Mouse (Mus musculus) embryonic facial prominence, embryonic 13.5 days (tissue): ENCODE data around the gene Ucn2. TPM values are rescaled to one million over a fixed set of nuclear protein-coding genes. Genes with fewer than 3 reads are reported as not detected.

Source experiments
- microRNA counts: library from miRNA; unstranded; fragments of <30 nt; microRNA quantifications from one replicate; lab custom pipeline; 2016
- microRNA-seq: library from miRNA; unstranded; fragments of <30 nt; microRNA quantifications from one replicate; pipeline ENCODE4, GENCODE M21; 2016
- polyA plus RNA-seq: library from polyadenylated mRNA; unstranded; fragments of >200 nt; fragmentation: Nextera tagmentation; extraction: Ambion mirVana; gene quantifications from 2 replicates; pipeline ENCODE4 v1.2.1, GENCODE M21; 2015

Gene Ucn2
- polyA plus RNA-seq, 1 experiment from 2014 or later = 0.83 TPM

MicroRNAs encoded within 50 kb of the gene (microRNA counts, 519-probe panel; counts per million panel counts)
- 236 counts per million, percentile 44 among the panel's probes with 10 or more counts for microRNA mmu-miR-711 (lab: Ali Mortazavi, UCI)

Small RNA genes within 50 kb of the gene (microRNA-seq; reads per million reads assigned to microRNA genes)
- gene Mir711 = not detected

Other genes with a start within 250 kb of the Ucn2 start
- 127 and 144 TPM in 2 replicates for gene Ip6k2, start 202.2 kb upstream of the Ucn2 start, polyA plus RNA-seq
- gene Nckipsd, start 177.6 kb upstream of the Ucn2 start, polyA plus RNA-seq = 19.0 and 21.5 TPM in 2 replicates
- gene Celsr3, start 159.7 kb upstream of the Ucn2 start, polyA plus RNA-seq = 0.51 and 0.56 TPM in 2 replicates
- 20.4 and 22.7 TPM in 2 replicates for gene Slc26a6, start 132.7 kb upstream of the Ucn2 start, polyA plus RNA-seq
- not detected in 2 replicates for gene Tmem89, start 71.4 kb upstream of the Ucn2 start, polyA plus RNA-seq
- gene Uqcrc1, start 49.4 kb upstream of the Ucn2 start, polyA plus RNA-seq = 422 and 457 TPM in 2 replicates
- 24.6 and 26.0 TPM in 2 replicates for gene Col7a1, start 32.4 kb upstream of the Ucn2 start, polyA plus RNA-seq
- gene Pfkfb4, start 5.8 kb downstream of the Ucn2 start, polyA plus RNA-seq = 17.1 and 19.0 TPM in 2 replicates
- 65.4 and 76.0 TPM in 2 replicates for gene Shisa5, start 52.6 kb downstream of the Ucn2 start, polyA plus RNA-seq
- 13.3 and 13.7 TPM in 2 replicates for gene Trex1, start 73.7 kb downstream of the Ucn2 start, polyA plus RNA-seq
- gene Atrip, start 88.1 kb downstream of the Ucn2 start, polyA plus RNA-seq = 26.8 and 29.6 TPM in 2 replicates
- gene Ccdc51, start 96.5 kb downstream of the Ucn2 start, polyA plus RNA-seq = 14.1 and 14.6 TPM in 2 replicates
- 686 and 706 TPM in 2 replicates for gene Tma7, start 96.6 kb downstream of the Ucn2 start, polyA plus RNA-seq
- gene Plxnb1, start 109.4 kb downstream of the Ucn2 start, polyA plus RNA-seq = 13.1 and 13.2 TPM in 2 replicates
- not detected in 2 replicates for gene Fbxw21, start 176.0 kb downstream of the Ucn2 start, polyA plus RNA-seq
- gene Fbxw13, start 210.0 kb downstream of the Ucn2 start, polyA plus RNA-seq = not detected in 2 replicates
- not detected in 2 replicates for gene Fbxw20, start 248.7 kb downstream of the Ucn2 start, polyA plus RNA-seq